Mouse (Mus musculus) forebrain, embryonic 13.5 days (tissue): ENCODE data around the gene Uhrf1bp1l. TPM values are rescaled to one million over a fixed set of nuclear protein-coding genes. Genes with fewer than 3 reads are reported as not detected.
"Not testable (repeated sequence)": the region's sequence is repeated elsewhere in the genome, so short reads cannot be mapped to it uniquely, and the experiment has no call there.

Experiments used
- ATAC-seq: fragments of 200-750 bp; cut with Nextera tagmentation; 2 replicates; pipeline ENCODE4 v1.8.0; 2017
- H3K27ac ChIP-seq: fragments of 300-500 bp; sonication (generic); 2 replicates; pipeline ENCODE4 v1.5.1; 2015; ENCODE audit warnings: inconsistent platforms, mild to moderate bottlenecking, moderate library complexity
- H3K27me3 ChIP-seq: fragments of 300-500 bp; sonication (generic); 2 replicates; pipeline ENCODE4 v1.6.1; 2015; ENCODE audit warnings: mild to moderate bottlenecking, inconsistent platforms
- H3K36me3 ChIP-seq: fragments of 300-500 bp; sonication (generic); 2 replicates; pipeline ENCODE4 v1.6.1; 2015; ENCODE audit warnings: mild to moderate bottlenecking, inconsistent platforms; ENCODE audit not compliant: poor library complexity, severe bottlenecking
- H3K4me1 ChIP-seq: fragments of 300-500 bp; sonication (generic); 2 replicates; pipeline ENCODE4 v1.6.1; 2015; ENCODE audit warnings: inconsistent platforms
- H3K4me2 ChIP-seq: fragments of 300-500 bp; sonication (generic); 2 replicates; pipeline ENCODE4 v1.6.1; 2015; ENCODE audit warnings: inconsistent platforms, mild to moderate bottlenecking, moderate library complexity
- H3K4me3 ChIP-seq: fragments of 300-500 bp; sonication (generic); 2 replicates; pipeline ENCODE4 v1.5.1; 2015; ENCODE audit warnings: mild to moderate bottlenecking, inconsistent platforms
- H3K9ac ChIP-seq: fragments of 300-500 bp; sonication (generic); 2 replicates; pipeline ENCODE4 v1.6.1; 2015; ENCODE audit warnings: mild to moderate bottlenecking, inconsistent platforms
- H3K9me3 ChIP-seq: fragments of 300-500 bp; sonication (generic); replicated peaks from 2 replicates; pipeline ENCODE4 v1.6.1; 2016; ENCODE audit warnings: inconsistent platforms
- WGBS: fragments of 180-500 bp; shearing (Covaris S2); methylation state at CpG from one replicate; pipeline ENCODE4 v1.1.7; 2015; 5-methylcytosine and 5-hydroxymethylcytosine counted together
- polyA plus RNA-seq: library from polyadenylated mRNA; unstranded; fragments of >200 nt; fragmentation: Nextera tagmentation; extraction: Ambion mirVana; gene quantifications from 2 replicates; pipeline ENCODE4 v1.2.1, GENCODE M21; 2015

Gene Uhrf1bp1l
- 24.9 and 27.4 TPM in 2 replicates for polyA plus RNA-seq

DNA sequence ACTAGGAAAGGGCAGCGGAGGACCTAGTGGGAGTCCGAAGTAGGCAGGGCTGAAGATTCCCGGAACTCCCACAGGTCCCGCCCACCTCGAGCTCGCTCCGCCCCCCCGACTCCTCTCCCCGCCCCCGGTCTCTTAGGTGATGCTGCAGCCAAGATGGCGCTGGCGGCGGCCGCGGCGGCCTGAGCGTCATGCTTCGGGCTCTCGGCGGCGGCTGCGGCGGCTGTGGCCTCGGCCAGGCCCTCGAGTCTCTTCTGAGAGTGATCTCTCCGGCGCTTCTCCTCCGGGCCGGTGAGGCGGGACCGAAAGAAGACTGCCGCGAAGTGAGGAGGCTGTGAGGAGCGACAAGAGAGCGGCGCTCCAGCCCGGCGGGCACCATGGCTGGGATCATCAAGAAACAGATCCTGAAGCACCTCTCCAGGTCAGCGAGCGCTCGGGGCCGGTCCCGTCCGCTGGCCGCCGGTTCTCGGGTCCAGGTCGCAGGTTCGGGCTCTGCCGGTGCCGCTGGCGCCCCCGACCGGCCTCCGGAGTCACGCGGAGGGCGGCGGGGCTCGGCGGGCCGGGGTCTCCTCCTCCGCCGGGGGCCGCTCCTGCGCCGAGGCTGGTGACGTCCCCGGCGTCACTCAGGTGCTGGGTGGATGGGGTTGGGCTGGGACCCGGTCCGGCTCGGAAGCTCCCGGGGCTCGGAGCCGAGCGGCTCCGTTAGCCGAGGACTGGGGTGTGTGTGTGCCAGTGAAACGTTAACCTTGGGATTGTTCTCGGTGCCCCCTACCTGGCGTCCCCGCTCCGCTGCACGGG is at the start of gene Uhrf1bp1l:
TSS of gene Uhrf1bp1l (plus strand) at position 121 of the 795 bp plus-strand sequence.
- H3K4me2 ChIP-seq, result peak within 1 kb of the TSS; percentile 73
- under 1% methylated on average over 62 of the region's 85 CpGs for WGBS
- H3K9ac ChIP-seq, result peak within 1 kb of the TSS; percentile 94
- peak within 1 kb of the TSS; percentile 92 for H3K4me3 ChIP-seq
- H3K36me3 ChIP-seq, result no peaks in the 10 kb centered on the region; the same call in 1 of the 2 replicates
- no peaks in the 10 kb centered on the region for H3K9me3 ChIP-seq
- peaks cover 11% of the 10 kb centered on the region for H3K4me1 ChIP-seq
- no peaks in the 10 kb centered on the region for H3K27me3 ChIP-seq
- ATAC-seq, result peak; percentile 97
- peak within 1 kb of the TSS; percentile 91 for H3K27ac ChIP-seq

DNA sequence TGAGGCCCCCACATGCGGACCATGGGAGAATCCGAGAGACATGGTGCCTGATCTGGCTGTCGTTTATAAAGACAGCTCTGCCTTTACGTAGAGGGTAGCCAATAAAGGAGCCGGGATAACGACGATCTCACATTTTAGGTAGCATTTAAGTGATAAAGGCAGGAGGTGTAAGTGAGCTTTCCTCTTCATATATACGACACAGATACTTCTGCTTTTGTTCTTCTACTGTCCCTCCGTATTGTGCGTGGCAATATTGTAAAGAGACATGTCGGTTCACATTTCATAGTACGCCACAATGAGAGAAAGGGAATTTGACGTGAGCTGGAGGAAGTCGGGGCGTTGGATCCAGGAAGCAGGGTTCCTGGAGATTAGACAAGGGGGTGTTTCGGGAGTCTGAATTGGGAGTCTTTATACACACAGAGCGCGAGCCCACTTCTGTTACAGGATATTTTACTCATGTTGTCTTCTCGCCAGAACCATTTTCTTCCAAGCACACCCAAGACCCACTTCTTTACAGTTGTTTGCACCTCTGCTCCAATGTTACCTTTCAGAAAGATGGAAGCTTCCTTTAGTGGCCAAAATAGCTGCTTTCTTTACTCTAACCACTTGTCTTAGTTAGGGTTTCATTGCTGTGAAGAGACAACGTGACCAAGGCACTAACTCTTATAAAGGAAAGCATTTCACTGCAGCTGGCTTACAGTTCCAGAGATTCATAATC is 49.4 kb upstream of the Uhrf1bp1l start:
- H3K9me3 ChIP-seq, result no peaks in the 10 kb centered on the region
- WGBS, result 83% methylated on average over 20 of the region's 20 CpGs
- H3K4me3 ChIP-seq, result no peak overlapping the region
- H3K36me3 ChIP-seq, result no peaks in the 10 kb centered on the region
- H3K27me3 ChIP-seq, result no peaks in the 10 kb centered on the region
- no peak overlapping the region for H3K4me2 ChIP-seq
- no peaks in the 10 kb centered on the region for H3K4me1 ChIP-seq
- no peak overlapping the region for H3K27ac ChIP-seq
- no peak for ATAC-seq
- H3K9ac ChIP-seq, result no peak overlapping the region

DNA sequence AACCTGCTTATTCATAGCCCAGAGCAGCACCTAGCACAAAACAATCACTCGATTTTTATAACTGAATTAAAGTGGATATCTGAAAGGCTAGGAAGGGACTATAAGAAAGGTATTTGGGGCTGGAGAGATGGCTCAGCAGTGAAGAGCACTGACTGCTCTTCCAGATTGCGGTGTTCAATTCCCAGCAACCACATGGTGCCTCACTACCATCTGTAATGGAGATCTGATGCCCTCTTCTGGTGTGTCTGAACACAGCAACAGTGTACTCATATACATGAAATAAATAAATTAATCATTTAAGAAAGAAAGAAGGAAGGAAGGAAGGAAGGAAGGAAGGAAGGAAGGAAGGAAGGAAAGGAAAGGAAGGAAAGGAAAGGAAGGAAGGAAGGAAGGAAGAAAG is 48.5 kb upstream of the Uhrf1bp1l start:
- WGBS, result 72% methylated on average over 2 of the region's 2 CpGs
- H3K4me2 ChIP-seq, H3K27me3 ChIP-seq, H3K9me3 ChIP-seq, H3K27ac ChIP-seq, H3K36me3 ChIP-seq, ATAC-seq, H3K4me3 ChIP-seq, H3K4me1 ChIP-seq, H3K9ac ChIP-seq: not testable (repeated sequence)

DNA sequence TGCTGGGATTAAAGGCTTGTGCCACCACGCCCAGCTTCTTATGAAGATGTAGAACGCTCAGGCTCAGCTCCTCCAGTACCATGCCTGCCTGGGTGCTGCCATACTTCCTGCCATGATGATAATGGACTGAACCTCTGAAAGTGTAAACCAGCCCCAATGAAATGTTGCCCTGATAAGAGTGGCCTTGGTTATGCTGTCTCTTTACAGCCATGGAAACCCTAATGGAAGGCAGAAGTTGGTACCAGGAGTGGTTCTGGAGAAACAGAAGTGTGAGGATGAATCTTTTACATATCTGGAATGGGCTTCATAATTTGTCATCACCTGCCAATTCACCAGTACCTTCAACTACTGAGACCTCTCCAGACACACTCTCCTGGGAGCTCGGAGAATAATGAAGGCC is 46.8 kb upstream of the Uhrf1bp1l start:
- no peaks in the 10 kb centered on the region for H3K27me3 ChIP-seq
- ATAC-seq, result no peak
- no peak overlapping the region for H3K27ac ChIP-seq
- H3K9me3 ChIP-seq, result no peaks in the 10 kb centered on the region
- H3K36me3 ChIP-seq, result no peaks in the 10 kb centered on the region
- H3K4me3 ChIP-seq, result no peak overlapping the region
- H3K4me2 ChIP-seq, result no peak overlapping the region
- no peaks in the 10 kb centered on the region for H3K4me1 ChIP-seq
- 96% methylated on average over 3 of the region's 3 CpGs for WGBS
- H3K9ac ChIP-seq, result no peak overlapping the region

DNA sequence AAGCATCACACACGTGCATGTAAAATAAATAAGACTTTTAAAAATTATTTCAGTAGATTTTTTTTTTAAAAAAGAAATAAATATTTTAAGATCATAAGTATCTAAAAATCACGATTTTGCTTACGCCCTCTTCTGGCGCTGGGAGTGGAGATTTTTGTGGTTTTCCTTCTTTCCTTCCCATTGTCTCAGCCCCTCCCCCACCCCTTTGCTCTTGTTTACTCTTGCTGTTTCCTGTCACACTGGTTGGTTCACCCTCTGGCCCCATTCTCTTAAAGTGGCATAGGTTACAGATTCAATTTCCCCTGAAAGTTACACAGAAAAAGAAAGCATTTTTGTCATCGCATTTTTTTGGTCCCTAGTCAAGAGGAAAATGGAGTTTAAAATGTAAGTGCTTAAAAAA is 41.7 kb upstream of the Uhrf1bp1l start:
- Histone ChIP-seq H3K36me3 (no peaks in the 10 kb centered on the region), H3K9ac (no peak overlapping the region), H3K27ac (no peak overlapping the region), H3K4me2 (no peak overlapping the region), H3K9me3 (no peaks in the 10 kb centered on the region), H3K4me3 (no peak overlapping the region), H3K4me1 (no peaks in the 10 kb centered on the region), H3K27me3 (no peaks in the 10 kb centered on the region)
- WGBS, result 58% methylated on average over 5 of the region's 5 CpGs
- ATAC-seq, result no peak

DNA sequence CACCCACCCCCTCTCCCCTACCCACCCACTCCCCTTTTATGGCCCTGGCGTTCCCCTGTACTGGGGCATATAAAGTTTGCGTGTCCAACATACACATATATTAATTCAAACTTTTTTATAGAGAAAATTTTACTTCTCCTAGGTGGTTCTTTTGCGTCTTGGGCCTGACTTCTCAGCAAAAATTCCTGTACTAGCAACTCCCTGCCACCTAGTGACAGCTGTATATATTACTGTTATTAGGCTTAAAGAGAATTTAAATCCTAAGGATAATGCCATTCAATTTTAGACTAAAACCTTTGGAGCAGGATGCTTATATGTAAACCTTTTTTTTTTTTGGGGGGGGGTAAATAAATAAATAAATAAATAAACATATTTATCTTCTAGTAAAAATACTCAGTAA is 37.4 kb upstream of the Uhrf1bp1l start:
- no peak for ATAC-seq

DNA sequence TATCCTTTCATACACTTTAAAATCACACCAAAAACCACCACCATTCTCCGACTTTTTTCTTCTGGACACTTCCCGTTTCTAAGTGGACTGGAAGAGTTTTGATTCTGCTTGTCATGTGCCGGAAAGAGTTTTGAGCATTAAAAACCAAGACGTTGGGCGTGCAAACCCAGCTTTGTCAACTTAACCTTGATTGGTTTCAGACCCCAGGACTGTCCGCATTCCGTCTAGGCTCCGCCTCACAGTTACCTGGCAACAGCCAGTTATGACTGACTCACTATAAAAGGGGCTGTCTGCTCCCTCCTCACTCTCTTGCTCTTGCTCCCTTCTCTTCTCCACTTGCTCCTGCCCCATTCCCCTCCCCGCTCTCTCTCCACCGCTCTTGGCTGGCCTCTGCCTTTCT is 36.1 kb upstream of the Uhrf1bp1l start:
- Histone ChIP-seq H3K4me3 (no peak overlapping the region), H3K9me3 (no peaks in the 10 kb centered on the region), H3K9ac (no peak overlapping the region), H3K4me1 (no peaks in the 10 kb centered on the region), H3K27ac (no peak overlapping the region), H3K27me3 (no peaks in the 10 kb centered on the region), H3K36me3 (peaks cover 26% of the 10 kb centered on the region), H3K4me2 (peak overlapping the region; percentile 10; the same call in 1 of the 2 replicates)
- 37% methylated on average over 10 of the region's 10 CpGs for WGBS
- no peak for ATAC-seq

More for the DNA sequence above, 37.4 kb upstream of the Uhrf1bp1l start:
- Histone ChIP-seq H3K4me1 (no peaks in the 10 kb centered on the region), H3K27me3 (no peaks in the 10 kb centered on the region), H3K9me3 (no peaks in the 10 kb centered on the region), H3K27ac (no peak overlapping the region), H3K36me3 (peaks cover 13% of the 10 kb centered on the region), H3K4me2 (no peak overlapping the region), H3K4me3 (no peak overlapping the region), H3K9ac (no peak overlapping the region)
- WGBS, result 88% methylated on average over 3 of the region's 3 CpGs

DNA sequence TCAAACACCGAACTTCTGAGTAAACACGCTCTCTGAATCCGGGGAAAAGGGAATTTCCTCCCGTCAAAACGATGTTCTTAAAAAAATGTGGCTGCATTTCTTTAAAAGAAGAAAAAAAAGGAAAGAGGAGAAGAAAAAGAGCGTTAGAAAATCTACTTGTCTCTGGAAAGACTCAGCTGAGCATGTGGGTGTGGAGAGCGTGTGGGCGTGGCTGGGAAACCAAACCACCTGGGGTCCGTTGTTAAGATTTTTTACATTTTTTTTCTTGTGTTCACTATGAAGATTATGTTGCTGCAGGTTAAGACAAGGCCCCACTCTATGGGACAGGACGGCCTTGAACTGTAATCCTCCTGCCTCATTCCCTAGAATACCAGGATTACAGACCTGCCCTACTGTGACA is 29.9 kb upstream of the Uhrf1bp1l start:
- H3K27ac ChIP-seq, result no peak overlapping the region
- no peaks in the 10 kb centered on the region for H3K27me3 ChIP-seq
- H3K9me3 ChIP-seq, result no peaks in the 10 kb centered on the region
- H3K36me3 ChIP-seq, result peaks cover 61% of the 10 kb centered on the region
- H3K9ac ChIP-seq, result no peak overlapping the region
- no peak overlapping the region for H3K4me3 ChIP-seq
- WGBS, result 88% methylated on average over 10 of the region's 10 CpGs
- no peak for ATAC-seq
- no peak overlapping the region for H3K4me2 ChIP-seq
- H3K4me1 ChIP-seq, result no peaks in the 10 kb centered on the region

DNA sequence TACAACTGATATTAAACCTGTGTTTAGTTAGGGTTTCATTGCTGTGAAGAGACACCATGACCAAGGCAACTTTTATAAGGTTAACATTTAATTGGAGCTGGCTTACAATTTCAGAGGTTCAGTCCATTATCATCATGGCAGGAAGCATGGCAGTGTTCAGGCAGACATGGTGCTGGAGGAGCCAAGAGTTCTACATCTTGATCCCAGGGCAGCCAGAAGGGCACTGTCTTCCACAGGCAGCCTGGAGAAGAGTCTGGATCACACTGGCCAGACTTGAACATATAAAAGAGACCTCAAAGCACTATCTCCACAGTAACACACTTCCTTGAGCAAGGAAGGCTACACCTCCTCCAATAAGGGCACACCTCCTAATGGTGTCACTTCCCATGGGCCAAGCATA is 24.5 kb upstream of the Uhrf1bp1l start:
- no peak overlapping the region for H3K4me3 ChIP-seq
- no peak overlapping the region for H3K27ac ChIP-seq
- no peaks in the 10 kb centered on the region for H3K27me3 ChIP-seq
- H3K4me2 ChIP-seq, result no peak overlapping the region
- peaks cover 54% of the 10 kb centered on the region for H3K36me3 ChIP-seq
- no peak overlapping the region for H3K9ac ChIP-seq
- no peak for ATAC-seq
- no peaks in the 10 kb centered on the region for H3K4me1 ChIP-seq
- no peaks in the 10 kb centered on the region for H3K9me3 ChIP-seq

DNA sequence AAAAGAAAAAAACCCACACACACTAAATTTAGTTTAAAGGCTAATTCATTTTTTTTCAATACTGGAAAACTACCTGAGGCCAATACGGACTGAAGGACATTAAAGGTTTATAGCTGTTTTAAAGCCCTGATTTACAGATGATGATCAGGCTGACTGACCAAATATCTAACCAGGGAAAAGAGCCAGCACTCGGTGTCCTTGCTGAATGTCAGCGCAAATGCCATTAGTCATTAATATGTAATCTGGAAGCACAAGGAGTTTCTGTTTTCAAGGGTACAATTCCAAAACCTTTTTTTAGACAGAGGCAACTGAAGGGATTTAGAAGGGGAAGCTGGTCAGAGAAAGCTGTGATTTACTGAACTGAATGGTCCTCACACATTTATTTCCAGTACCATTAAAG is 24.0 kb upstream of the Uhrf1bp1l start:
- peaks cover 55% of the 10 kb centered on the region for H3K36me3 ChIP-seq
- no peaks in the 10 kb centered on the region for H3K27me3 ChIP-seq
- no peaks in the 10 kb centered on the region for H3K9me3 ChIP-seq
- H3K4me2 ChIP-seq, result no peak overlapping the region
- 95% methylated on average over 3 of the region's 3 CpGs for WGBS
- H3K4me3 ChIP-seq, result no peak overlapping the region
- no peak overlapping the region for H3K27ac ChIP-seq
- H3K9ac ChIP-seq, result no peak overlapping the region
- ATAC-seq, result no peak
- H3K4me1 ChIP-seq, result no peaks in the 10 kb centered on the region

DNA sequence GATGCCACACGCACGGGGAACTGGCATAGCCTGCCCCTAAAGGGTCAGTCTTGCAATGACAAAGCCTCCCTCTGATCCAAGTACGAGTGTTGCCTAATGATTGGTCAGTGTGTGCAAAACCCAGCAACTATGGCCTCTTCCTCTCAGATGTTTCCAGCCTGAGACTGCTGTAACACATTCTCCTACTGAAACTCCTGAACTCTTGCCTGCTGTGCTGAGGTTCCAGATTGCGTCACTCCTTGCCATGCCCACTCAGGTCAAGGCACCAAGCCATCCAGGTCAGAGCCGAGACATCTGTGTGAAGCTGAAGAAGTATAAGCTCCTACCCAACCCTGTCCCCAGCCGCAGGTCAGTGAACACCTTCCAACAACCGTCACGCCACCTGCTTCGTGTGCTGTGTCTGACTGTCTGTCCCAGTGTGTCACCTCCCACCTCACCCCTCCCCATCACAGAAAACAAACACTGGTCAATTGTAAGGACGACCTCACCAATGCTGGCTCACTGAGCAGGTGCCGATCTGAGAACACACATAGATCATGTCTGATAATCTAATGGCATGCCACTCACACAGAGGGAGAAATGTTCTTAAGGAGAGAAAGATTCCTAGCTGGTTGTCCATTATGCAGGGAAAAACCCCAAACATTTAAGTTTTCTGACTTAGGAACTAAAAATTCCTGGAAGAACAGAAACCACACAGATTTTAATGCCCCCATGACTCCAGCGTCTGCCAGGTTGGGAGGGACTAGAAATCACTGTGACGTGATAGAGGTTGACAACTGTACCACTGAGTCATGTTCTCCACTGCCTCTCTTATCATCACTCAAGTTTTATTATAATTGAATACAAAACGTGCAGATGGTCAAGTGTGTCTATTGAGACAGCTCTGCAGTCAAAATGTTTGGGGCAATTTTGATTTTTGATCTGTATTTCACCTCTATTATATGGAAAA is 22.3 kb upstream of the Uhrf1bp1l start:
- peaks cover 61% of the 10 kb centered on the region for H3K36me3 ChIP-seq
- ATAC-seq, result no peak
- H3K27ac ChIP-seq, result no peak overlapping the region
- H3K4me1 ChIP-seq, result no peaks in the 10 kb centered on the region
- WGBS, result 88% methylated on average over 14 of the region's 14 CpGs
- H3K4me3 ChIP-seq, result no peak overlapping the region
- no peaks in the 10 kb centered on the region for H3K27me3 ChIP-seq
- no peak overlapping the region for H3K4me2 ChIP-seq
- no peak overlapping the region for H3K9ac ChIP-seq
- H3K9me3 ChIP-seq, result no peaks in the 10 kb centered on the region

DNA sequence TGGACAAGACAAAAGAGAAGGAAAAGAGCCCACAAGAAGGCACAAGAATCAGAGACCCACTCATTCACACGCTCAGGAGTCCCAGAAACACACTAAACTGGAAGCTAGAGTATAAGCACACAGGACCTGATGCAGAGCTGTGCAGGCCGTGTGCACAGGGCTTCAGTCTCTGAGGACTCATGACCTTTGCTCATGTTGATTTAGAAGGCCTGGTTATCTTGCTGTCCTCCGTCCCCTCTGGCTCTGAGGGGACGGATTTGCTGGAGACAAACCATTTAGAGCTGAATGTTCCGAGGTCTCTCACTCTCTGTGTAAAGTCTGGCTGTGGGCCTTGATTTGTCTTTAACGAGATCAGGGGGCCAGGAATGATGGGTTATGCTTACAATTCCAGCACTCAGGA is 14.4 kb upstream of the Uhrf1bp1l start:
- Histone ChIP-seq H3K36me3 (peaks cover 21% of the 10 kb centered on the region), H3K27ac (no peak overlapping the region), H3K9me3 (no peaks in the 10 kb centered on the region), H3K27me3 (no peaks in the 10 kb centered on the region; the same call in 1 of the 2 replicates), H3K9ac (no peak overlapping the region), H3K4me1 (peaks cover 19% of the 10 kb centered on the region), H3K4me3 (no peak overlapping the region), H3K4me2 (no peak overlapping the region; the same call in 1 of the 2 replicates)
- no peak for ATAC-seq
- 90% methylated on average over 6 of the region's 6 CpGs for WGBS
